ENCODE assay signal across 17 mouse cellular contexts in genomic region chr5:101757669-101758068, GRCm38 (mm10).
"Had no signal": no experiment of that assay in that cellular context is flagged by ENCODE, and none has a peak within 500 bp of the region (broad histone marks: within the 10 kb centered on the region; RNA-seq: fewer than 3 reads in every experiment).

No protein-coding gene starts in this region.

- H3K4me3 ChIP-seq: kidney, embryonic 15.5 days; layer of hippocampus, adult 2 months; liver, embryonic 13.5 days; midbrain, embryonic 12.5 days; midbrain, embryonic 15.5 days; neural tube, embryonic 12.5 days; neural tube, embryonic 15.5 days had no signal

- H3K27me3 ChIP-seq: neural tube, embryonic 12.5 days had no signal

- H3K9ac ChIP-seq: kidney, embryonic 15.5 days; liver, embryonic 13.5 days; lung, embryonic 14.5 days; midbrain, embryonic 12.5 days; midbrain, embryonic 15.5 days; neural tube, embryonic 12.5 days; neural tube, embryonic 15.5 days had no signal

- H3K9me3 ChIP-seq: kidney, embryonic 15.5 days; liver, embryonic 13.5 days; midbrain, embryonic 12.5 days; midbrain, embryonic 15.5 days; neural tube, embryonic 12.5 days; neural tube, embryonic 15.5 days had no signal

- H3K4me1 ChIP-seq: kidney, embryonic 15.5 days; liver, embryonic 13.5 days; midbrain, embryonic 12.5 days; midbrain, embryonic 15.5 days; neural tube, embryonic 12.5 days; neural tube, embryonic 15.5 days had no signal

- H3K36me3 ChIP-seq: kidney, embryonic 15.5 days; liver, embryonic 13.5 days; midbrain, embryonic 12.5 days; midbrain, embryonic 15.5 days; neural tube, embryonic 12.5 days; neural tube, embryonic 15.5 days had no signal

- H3K27ac ChIP-seq: kidney, embryonic 15.5 days; layer of hippocampus, adult 2 months; liver, embryonic 13.5 days; macrophage; midbrain, embryonic 12.5 days; midbrain, embryonic 15.5 days; neural tube, embryonic 12.5 days; neural tube, embryonic 15.5 days had no signal

- DNase-seq: kidney, adult 8-10 months; kidney, postnatal 14 days; layer of hippocampus, adult 9-11 months; liver, embryonic 13.5 days; lung, embryonic 14.5 days; right cerebral cortex, adult 18-20 months; right cerebral cortex, postnatal 14 days; right cerebral cortex, postnatal 4 days; thymus, postnatal 4 days had no signal

- H3K4me2 ChIP-seq: kidney, embryonic 15.5 days; liver, embryonic 13.5 days; lung, embryonic 14.5 days; midbrain, embryonic 12.5 days; midbrain, embryonic 15.5 days; neural tube, embryonic 12.5 days; neural tube, embryonic 15.5 days had no signal

- ATAC-seq: intestine, embryonic 16.5 days; midbrain, embryonic 15.5 days had no signal
